Mouse (Mus musculus): ENCODE measurements around the gene Capn11.

Capn11 gene

GRCm38 (mm10) chr17:45582715-45583355, 76.3 kb downstream of the Capn11 start:
- DNase-seq (ENCODE audit: extremely low spot score) = no peak

- no peak for DNase-seq (ENCODE audit: extremely low spot score)
Measured at GRCm38 (mm10) chr17:45582188-45582587, 76.9 kb downstream of the Capn11 start.

GRCm38 (mm10) chr17:45581567-45581983, 77.5 kb downstream of the Capn11 start:
- peak; percentile 74 for DNase-seq (ENCODE audit: extremely low spot score)

- DNase-seq (ENCODE audit: extremely low spot score) = no peak
Measured at GRCm38 (mm10) chr17:45580958-45581477, 78.1 kb downstream of the Capn11 start.
